Mouse (Mus musculus) adrenal gland (tissue): ENCODE measurements at regions not wholly inside any gene's neighbourhood (a gene's known extent, or its start where the extent isn't known, plus 50 kb on each side); places are given as distances from the start of the nearest gene placed in this dataset.

Experiments
- intact Hi-C: fragments of 180-260 bp; cut with DNase I; formaldehyde crosslinking; loops from one replicate; pipeline ENCODE4 v1.15.1; 2025

GRCm38 (mm10) chr12:12643247-12643963, 298.3 kb downstream of the Mycn start:
- intact Hi-C loops: no loop called here

GRCm38 (mm10) chr12:12635308-12635707, 306.4 kb downstream of the Mycn start:
- intact Hi-C loops: no loop called here

- intact Hi-C loops: no loop called here
Observed at GRCm38 (mm10) chr12:12627597-12627996, 314.1 kb downstream of the Mycn start.

- intact Hi-C loops: no loop called here
Observed at GRCm38 (mm10) chr12:12625788-12626187, 315.9 kb downstream of the Mycn start.

GRCm38 (mm10) chr12:12622712-12623292, 318.9 kb downstream of the Mycn start:
- intact Hi-C loops: loop anchor here (1.0 to 5.0 kb wide), 3 partner anchors 201 to 592 kb away; no protein-coding TSS in a partner anchor

GRCm38 (mm10) chr12:12621506-12621905, 320.2 kb downstream of the Mycn start:
- intact Hi-C loops: loop anchor here (5.0 kb wide), 1 partner anchor 199 kb away; no protein-coding TSS in a partner anchor

GRCm38 (mm10) chr12:12620316-12620715, 321.4 kb downstream of the Mycn start:
- intact Hi-C loops: loop anchor here (5.0 kb wide), 1 partner anchor 198 kb away; no protein-coding TSS in a partner anchor

- intact Hi-C loops: no loop called here
Observed at GRCm38 (mm10) chr12:12619431-12619830, 322.3 kb downstream of the Mycn start.

- intact Hi-C loops: no loop called here
Observed at GRCm38 (mm10) chr12:12612520-12612919, 329.2 kb downstream of the Mycn start.

- intact Hi-C loops: no loop called here
Observed at GRCm38 (mm10) chr12:12610861-12611260, 330.9 kb downstream of the Mycn start.

GRCm38 (mm10) chr12:12607995-12608394, 333.7 kb downstream of the Mycn start:
- intact Hi-C loops: no loop called here

GRCm38 (mm10) chr12:12606911-12607310, 334.8 kb downstream of the Mycn start:
- intact Hi-C loops: no loop called here

GRCm38 (mm10) chr12:12605495-12605894, 336.2 kb downstream of the Mycn start:
- intact Hi-C loops: no loop called here

GRCm38 (mm10) chr12:12601362-12601761, 339.4 kb downstream of the Fam49a start:
- intact Hi-C loops: no loop called here

GRCm38 (mm10) chr12:12595399-12595798, 333.5 kb downstream of the Fam49a start:
- intact Hi-C loops: no loop called here

GRCm38 (mm10) chr12:12594567-12594966, 332.6 kb downstream of the Fam49a start:
- intact Hi-C loops: no loop called here

- intact Hi-C loops: no loop called here
Observed at GRCm38 (mm10) chr12:12593343-12593742, 331.4 kb downstream of the Fam49a start.

GRCm38 (mm10) chr12:12590753-12591291, 328.9 kb downstream of the Fam49a start:
- intact Hi-C loops: no loop called here

- intact Hi-C loops: no loop called here
Observed at GRCm38 (mm10) chr12:12588771-12589370, 326.9 kb downstream of the Fam49a start.

- intact Hi-C loops: no loop called here
Observed at GRCm38 (mm10) chr12:12586436-12586835, 324.5 kb downstream of the Fam49a start.

- intact Hi-C loops: no loop called here
Observed at GRCm38 (mm10) chr12:12581271-12582186, 319.6 kb downstream of the Fam49a start.
